Mouse (Mus musculus): ENCODE results near the gene Uqcrh. TPM values are rescaled to one million over a fixed set of nuclear protein-coding genes. Genes with fewer than 3 reads are reported as not detected.
A peak's percentile ranks its signal among the peaks of the same experiment; 100 is the strongest.

Gene Uqcrh
- total and polyA plus RNA-seq, 2 experiments from 2014 or later = 1,032 to 2,231 TPM

DNA sequence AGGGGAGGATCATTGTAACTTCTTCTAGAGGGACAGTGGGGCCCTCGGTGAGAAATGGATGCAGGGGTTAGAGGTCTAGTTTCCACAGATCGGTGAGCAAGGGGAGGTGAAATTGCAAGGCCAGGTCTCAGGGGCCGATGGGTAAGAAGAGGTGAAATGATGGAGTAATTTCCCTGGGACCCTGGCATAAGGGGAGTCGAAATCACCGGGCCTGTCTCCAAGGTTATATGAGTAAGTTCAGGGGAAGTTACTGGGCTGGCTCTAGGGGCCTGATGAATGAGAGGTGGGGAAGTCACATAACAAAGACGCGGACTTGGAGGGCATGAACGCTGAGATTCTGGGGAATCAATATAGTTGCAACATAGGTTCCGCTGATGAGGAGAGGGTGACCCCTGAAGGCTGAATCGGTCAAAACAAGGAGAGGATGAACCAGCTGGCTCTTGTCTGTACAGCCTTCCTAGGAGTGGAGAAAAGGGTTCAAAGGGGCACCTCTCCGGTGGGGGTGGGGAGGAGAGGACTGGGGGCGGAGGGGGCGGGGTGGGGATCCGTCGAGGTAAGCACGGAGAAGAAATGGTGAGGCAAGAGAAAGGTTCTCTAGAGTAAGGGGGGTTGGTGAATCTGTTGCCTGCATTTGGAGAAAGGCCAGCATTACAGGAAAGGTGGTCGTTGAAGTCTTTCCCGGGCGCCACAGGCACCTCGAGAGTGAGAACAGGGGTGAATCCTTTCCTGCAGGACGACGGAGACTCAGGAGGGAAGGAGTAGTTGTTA, 22.2 kb downstream of the Uqcrh start:
- peak; percentile 28; the same call in 1 of the 2 replicates for ATAC-seq (ENCODE audit: insufficient read depth, low read depth)
- Histone ChIP-seq H3K4me1 (ENCODE audit: control insufficient read depth, insufficient read depth) (peaks cover 4% of the 10 kb centered on the region; the same call in 1 of the 2 replicates), H3K4me2 (ENCODE audit: low read depth, low read length) (peak overlapping the region; percentile 85), H3K9ac (replicated peaks; ENCODE audit: low read depth, low read length) (peak overlapping the region; percentile 49), H3K36me3 (replicated peaks; ENCODE audit: control insufficient read depth, insufficient read depth, low read length) (0 out of 2 replicates have a peak, but pooled peaks cover 10% of the 10 kb centered on the region), H3K27ac (ENCODE audit: low read depth) (peak overlapping the region; percentile 93), H3K27me3 (ENCODE audit: control insufficient read depth, insufficient read depth, low read length) (no peaks in the 10 kb centered on the region), H3K9me3 (replicated peaks; ENCODE audit: control insufficient read depth, low read length) (no peaks in the 10 kb centered on the region), H3K4me3 (ENCODE audit: low read depth, low read length) (peak overlapping the region; percentile 62)
- WGBS = 9% methylated on average over 21 of the region's 22 CpGs
- TF ChIP-seq EP300 (IDR thresholded peaks at IDR 0.05; ENCODE audit: low read depth) (no peak), CTCF (IDR thresholded peaks at IDR 0.05; ENCODE audit: low read depth) (peak; percentile 30)
- peak; percentile 24 for DNase-seq (ENCODE audit: low spot score)

DNA sequence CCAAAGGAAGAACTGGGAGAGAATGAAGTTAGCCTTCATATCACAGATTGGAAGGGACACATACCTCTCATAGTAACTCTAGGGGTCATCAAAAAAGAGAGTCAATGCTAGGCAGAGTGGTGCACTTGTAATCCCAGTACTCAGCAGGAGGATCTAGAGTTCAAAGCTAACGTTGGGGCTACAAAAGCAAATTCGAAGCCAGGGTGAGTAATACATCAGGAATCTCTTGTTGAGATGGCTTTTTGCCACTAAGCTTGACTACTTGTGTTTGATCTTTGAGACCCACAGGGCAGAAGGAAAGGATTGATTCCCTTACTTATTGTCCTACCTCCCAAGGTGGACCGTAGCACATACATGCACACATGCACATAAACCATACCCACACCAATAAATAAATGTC, 25.7 kb downstream of the Uqcrh start:
- H3K27ac ChIP-seq (ENCODE audit: low read depth) = no peak overlapping the region
- 76% methylated on average over 3 of the region's 3 CpGs for WGBS
- H3K4me3 ChIP-seq (ENCODE audit: low read depth, low read length) = no peak overlapping the region
- H3K9ac ChIP-seq (replicated peaks; ENCODE audit: low read depth, low read length) = no peak overlapping the region
- H3K9me3 ChIP-seq (replicated peaks; ENCODE audit: control insufficient read depth, low read length) = no peaks in the 10 kb centered on the region
- TF ChIP-seq CTCF (IDR thresholded peaks at IDR 0.05; ENCODE audit: low read depth) (no peak), EP300 (IDR thresholded peaks at IDR 0.05; ENCODE audit: low read depth) (no peak)
- no peaks in the 10 kb centered on the region for H3K27me3 ChIP-seq (ENCODE audit: control insufficient read depth, insufficient read depth, low read length)
- DNase-seq (ENCODE audit: low spot score) (no peak), ATAC-seq (ENCODE audit: insufficient read depth, low read depth) (no peak)
- H3K4me1 ChIP-seq (ENCODE audit: control insufficient read depth, insufficient read depth) = peaks cover 4% of the 10 kb centered on the region; the same call in 1 of the 2 replicates
- H3K36me3 ChIP-seq (replicated peaks; ENCODE audit: control insufficient read depth, insufficient read depth, low read length) = peaks cover 20% of the 10 kb centered on the region; the same call in 1 of the 2 replicates
- no peak overlapping the region for H3K4me2 ChIP-seq (ENCODE audit: low read depth, low read length)

DNA sequence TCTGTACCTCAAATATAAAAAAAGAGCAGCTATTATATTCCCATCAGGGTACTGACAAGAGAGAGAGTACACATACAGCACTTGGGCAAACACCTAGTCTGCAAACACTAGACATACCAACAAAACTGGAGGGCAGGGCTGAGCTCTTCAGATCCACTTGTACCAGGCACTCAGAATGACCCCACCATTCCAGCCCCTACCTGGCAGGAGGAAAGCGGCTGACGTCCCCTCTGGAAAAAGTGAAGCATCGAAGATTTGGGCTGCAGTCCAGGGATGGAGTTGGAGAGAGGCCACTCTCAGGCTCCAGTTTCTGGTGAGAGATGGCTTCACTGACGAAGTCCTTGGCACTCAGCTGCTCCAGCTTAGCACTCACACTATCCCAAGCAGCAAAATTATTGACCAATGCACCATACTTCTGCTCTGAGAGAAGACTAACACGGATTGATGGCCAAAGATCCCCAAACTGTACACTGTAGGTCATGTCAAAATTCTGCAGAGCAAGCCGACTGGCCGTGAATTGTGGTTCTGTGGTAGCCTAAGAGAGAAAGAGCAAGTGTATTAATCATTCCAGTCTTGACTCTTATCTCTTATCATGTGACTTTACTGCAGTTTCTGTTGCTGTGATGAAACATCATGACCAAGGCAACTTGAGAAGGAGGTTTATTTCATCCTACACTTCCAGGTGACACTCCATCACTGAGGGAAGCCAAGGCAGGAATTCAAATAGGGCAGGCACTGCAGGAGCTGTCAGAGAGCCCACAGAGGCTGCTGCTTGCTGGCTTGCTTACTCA, 26.5 kb downstream of the Uqcrh start:
- no peak for ATAC-seq (ENCODE audit: insufficient read depth, low read depth)

DNA sequence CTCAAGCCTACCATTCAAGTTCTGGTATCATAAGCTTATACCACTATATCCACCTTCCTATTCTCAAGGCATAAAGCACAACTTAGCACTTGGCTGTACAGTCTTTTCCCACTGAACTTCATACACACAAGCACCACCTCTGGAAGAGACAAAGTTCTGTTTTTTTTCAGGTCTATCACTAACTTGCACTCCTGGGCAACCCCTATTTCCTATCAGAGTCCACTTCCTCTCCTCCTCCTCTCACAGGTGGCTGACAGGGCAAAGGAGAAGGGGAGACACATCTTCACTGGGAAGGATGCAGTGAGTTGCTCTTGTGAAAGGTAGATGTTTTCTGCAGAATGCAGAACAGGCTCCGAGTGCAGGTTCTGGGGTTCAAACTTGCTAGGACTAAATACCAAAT, 27.2 kb downstream of the Uqcrh start:
- H3K9me3 ChIP-seq (replicated peaks; ENCODE audit: control insufficient read depth, low read length) = no peaks in the 10 kb centered on the region

More for the DNA sequence above, 26.5 kb downstream of the Uqcrh start:
- H3K9me3 ChIP-seq (replicated peaks; ENCODE audit: control insufficient read depth, low read length) = no peaks in the 10 kb centered on the region
- H3K27ac ChIP-seq (ENCODE audit: low read depth) = no peak overlapping the region
- no peak for TF ChIP-seq EP300 (IDR thresholded peaks at IDR 0.05; ENCODE audit: low read depth)
- no peak for TF ChIP-seq CTCF (IDR thresholded peaks at IDR 0.05; ENCODE audit: low read depth)
- no peak overlapping the region for H3K4me2 ChIP-seq (ENCODE audit: low read depth, low read length)
- peaks cover 27% of the 10 kb centered on the region; the same call in 1 of the 2 replicates for H3K36me3 ChIP-seq (replicated peaks; ENCODE audit: control insufficient read depth, insufficient read depth, low read length)
- H3K27me3 ChIP-seq (ENCODE audit: control insufficient read depth, insufficient read depth, low read length) = no peaks in the 10 kb centered on the region
- H3K9ac ChIP-seq (replicated peaks; ENCODE audit: low read depth, low read length) = no peak overlapping the region
- H3K4me1 ChIP-seq (ENCODE audit: control insufficient read depth, insufficient read depth) = peaks cover 4% of the 10 kb centered on the region; the same call in 1 of the 2 replicates
- no peak overlapping the region for H3K4me3 ChIP-seq (ENCODE audit: low read depth, low read length)
- DNase-seq (ENCODE audit: low spot score) = no peak
- whole genome bisulfite sequencing = 53% methylated on average over 7 of the region's 7 CpGs

DNA sequence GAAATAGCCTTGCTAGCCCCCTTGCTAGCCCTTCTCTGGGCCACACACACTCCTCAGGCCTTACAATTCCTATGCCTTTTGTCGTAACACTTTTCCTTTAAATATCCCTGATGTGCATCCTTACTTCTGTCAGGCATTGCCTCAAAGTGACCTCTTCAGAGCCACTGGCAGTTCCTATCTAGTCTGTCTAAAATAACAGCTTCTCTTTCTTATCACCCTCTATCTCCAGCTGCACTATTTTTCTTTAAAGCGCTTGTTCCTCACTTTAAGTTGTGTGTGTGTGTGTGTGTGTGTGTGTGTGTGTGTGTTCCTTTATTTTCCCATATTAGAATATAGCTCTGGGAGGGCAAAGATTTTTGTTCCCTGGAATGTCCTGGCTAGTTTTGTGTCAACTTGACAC, 28.3 kb downstream of the Uqcrh start:
- Histone ChIP-seq H3K4me1 (ENCODE audit: control insufficient read depth, insufficient read depth) (no peaks in the 10 kb centered on the region), H3K4me2 (ENCODE audit: low read depth, low read length) (no peak overlapping the region), H3K4me3 (ENCODE audit: low read depth, low read length) (no peak overlapping the region), H3K36me3 (replicated peaks; ENCODE audit: control insufficient read depth, insufficient read depth, low read length) (peaks cover 35% of the 10 kb centered on the region; the same call in 1 of the 2 replicates), H3K9me3 (replicated peaks; ENCODE audit: control insufficient read depth, low read length) (no peaks in the 10 kb centered on the region), H3K27ac (ENCODE audit: low read depth) (no peak overlapping the region), H3K27me3 (ENCODE audit: control insufficient read depth, insufficient read depth, low read length) (no peaks in the 10 kb centered on the region), H3K9ac (replicated peaks; ENCODE audit: low read depth, low read length) (no peak overlapping the region)
- whole genome bisulfite sequencing = 88% methylated on average over 2 of the region's 2 CpGs
- TF ChIP-seq EP300 (IDR thresholded peaks at IDR 0.05; ENCODE audit: low read depth) = no peak
- TF ChIP-seq CTCF (IDR thresholded peaks at IDR 0.05; ENCODE audit: low read depth) = no peak
- ATAC-seq (ENCODE audit: insufficient read depth, low read depth) = no peak
- DNase-seq (ENCODE audit: low spot score) = no peak

More for the DNA sequence above, 27.2 kb downstream of the Uqcrh start:
- ATAC-seq (ENCODE audit: insufficient read depth, low read depth) = no peak
- Histone ChIP-seq H3K4me2 (ENCODE audit: low read depth, low read length) (no peak overlapping the region), H3K4me3 (ENCODE audit: low read depth, low read length) (no peak overlapping the region), H3K27me3 (ENCODE audit: control insufficient read depth, insufficient read depth, low read length) (no peaks in the 10 kb centered on the region), H3K36me3 (replicated peaks; ENCODE audit: control insufficient read depth, insufficient read depth, low read length) (peaks cover 27% of the 10 kb centered on the region; the same call in 1 of the 2 replicates), H3K27ac (ENCODE audit: low read depth) (no peak overlapping the region), H3K9ac (replicated peaks; ENCODE audit: low read depth, low read length) (no peak overlapping the region), H3K4me1 (ENCODE audit: control insufficient read depth, insufficient read depth) (peaks cover 4% of the 10 kb centered on the region; the same call in 1 of the 2 replicates)
- DNase-seq (ENCODE audit: low spot score) = no peak
- WGBS = 91% methylated on average over 1 of the region's 1 CpGs
- no peak for TF ChIP-seq EP300 (IDR thresholded peaks at IDR 0.05; ENCODE audit: low read depth)
- no peak for TF ChIP-seq CTCF (IDR thresholded peaks at IDR 0.05; ENCODE audit: low read depth)
